Mouse (Mus musculus) liver, embryonic 11.5 days (tissue): ENCODE results near the gene Col5a3. TPM values are rescaled to one million over a fixed set of nuclear protein-coding genes. Genes with fewer than 3 reads are reported as not detected.
A peak's percentile ranks its signal among the peaks of the same experiment; 100 is the strongest.
"Not testable (repeated sequence)": the region's sequence is repeated elsewhere in the genome, so short reads cannot be mapped to it uniquely, and the experiment has no call there.

Source experiments
- ATAC-seq: fragments of 200-750 bp; cut with Nextera tagmentation; replicated peaks from 2 replicates; pipeline ENCODE4 v1.8.0; 2017; ENCODE audit warnings: moderate number of reproducible peaks, mild to moderate bottlenecking, moderate TSS enrichment, moderate library complexity; ENCODE audit not compliant: low FRiP score
- DNase-seq: peaks from one replicate; pipeline ENCODE4 v3.0.0-alpha.2; 2017; ENCODE audit warnings: low spot score
- H3K27ac ChIP-seq: fragments of 300-500 bp; sonication (generic); 2 replicates; pipeline ENCODE4 v1.5.1; 2014; ENCODE audit warnings: mild to moderate bottlenecking, low read depth, low read length, control low read depth
- H3K27me3 ChIP-seq: fragments of 300-500 bp; sonication (generic); replicated peaks from 2 replicates; pipeline ENCODE4 v1.6.1; 2014; ENCODE audit warnings: low read length, mixed read lengths; ENCODE audit not compliant: control insufficient read depth, insufficient read depth
- H3K36me3 ChIP-seq: fragments of 300-500 bp; sonication (generic); 2 replicates; pipeline ENCODE4 v1.6.1; 2014; ENCODE audit warnings: mild to moderate bottlenecking, low read length, moderate library complexity, mixed read lengths; ENCODE audit not compliant: control insufficient read depth, insufficient read depth
- H3K4me1 ChIP-seq: fragments of 300-500 bp; sonication (generic); replicated peaks from 2 replicates; pipeline ENCODE4 v1.6.1; 2014; ENCODE audit warnings: low read length, mixed read lengths; ENCODE audit not compliant: control insufficient read depth, insufficient read depth
- H3K4me2 ChIP-seq: fragments of 300-500 bp; sonication (generic); 2 replicates; pipeline ENCODE4 v1.6.1; 2014; ENCODE audit warnings: mild to moderate bottlenecking, control low read depth, moderate library complexity
- H3K4me3 ChIP-seq: fragments of 300-500 bp; sonication (generic); 2 replicates; pipeline ENCODE4 v1.5.1; 2014; ENCODE audit warnings: low read depth, low read length, control low read depth
- H3K9ac ChIP-seq: fragments of 300-500 bp; sonication (generic); 2 replicates; pipeline ENCODE4 v1.6.1; 2014; ENCODE audit warnings: low read depth, low read length, control low read depth
- H3K9me3 ChIP-seq: fragments of 300-500 bp; sonication (generic); 2 replicates; pipeline ENCODE4 v1.6.1; 2016; ENCODE audit warnings: low read length, inconsistent platforms, mixed read lengths; ENCODE audit not compliant: control insufficient read depth
- WGBS: fragments of 180-500 bp; shearing (Covaris S2); extraction: QIAGEN DNeasy Blood & Tissue Kit; methylation state at CpG from one replicate; pipeline ENCODE4 v1.1.7; 2014; 5-methylcytosine and 5-hydroxymethylcytosine counted together
- polyA plus RNA-seq: library from polyadenylated mRNA; unstranded; fragments of >200 nt; fragmentation: Nextera tagmentation; extraction: Ambion mirVana; gene quantifications from 2 replicates; pipeline ENCODE4 v1.2.1, GENCODE M21; 2014

The Col5a3 gene
- polyA plus RNA-seq, 1 experiment from 2014 or later, result 0.05 TPM

DNA sequence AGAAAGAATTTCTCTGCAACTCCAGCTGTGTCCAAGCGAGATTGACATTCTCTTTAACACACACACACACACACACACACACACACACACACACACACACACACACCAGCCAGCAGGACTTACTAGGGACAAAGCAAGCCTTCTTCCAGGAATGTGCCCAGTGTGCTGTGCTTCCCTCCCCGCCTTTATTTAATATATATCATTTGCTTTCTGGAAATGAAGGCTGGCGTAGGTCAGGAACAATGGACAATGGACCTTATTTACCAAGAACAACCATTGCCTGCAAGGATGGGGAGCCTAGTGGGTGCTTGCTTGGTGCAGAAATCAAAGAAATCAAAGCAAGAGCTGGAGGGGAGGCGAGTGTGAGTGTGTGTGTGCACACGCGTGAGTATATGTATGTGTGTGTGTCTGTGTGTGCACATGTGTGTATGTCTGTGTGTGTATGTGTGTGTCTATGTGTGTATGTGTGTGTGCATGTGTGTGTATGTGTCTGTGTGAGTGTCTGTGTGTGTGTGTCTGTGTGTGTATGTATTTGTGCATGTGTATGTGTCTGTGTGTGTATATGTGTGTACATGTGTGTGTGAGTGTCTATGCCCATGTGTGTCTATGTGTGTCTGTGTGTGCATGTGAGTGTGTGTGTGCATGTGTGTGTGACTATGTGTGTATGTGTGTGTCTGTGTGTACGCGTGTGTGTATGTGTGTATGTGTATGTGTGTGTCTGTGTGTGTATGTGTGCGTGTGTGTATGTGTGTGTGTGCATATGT is 22.5 kb upstream of the Col5a3 start:
- H3K4me2 ChIP-seq, result no peak overlapping the region
- no peaks in the 10 kb centered on the region for H3K4me1 ChIP-seq
- ATAC-seq (no peak), DNase-seq (no peak)
- WGBS, result 82% methylated on average over 9 of the region's 9 CpGs
- H3K27me3 ChIP-seq, result no peaks in the 10 kb centered on the region
- H3K9me3 ChIP-seq, result no peaks in the 10 kb centered on the region
- no peaks in the 10 kb centered on the region for H3K36me3 ChIP-seq
- H3K9ac ChIP-seq, result no peak overlapping the region
- no peak overlapping the region for H3K27ac ChIP-seq
- H3K4me3 ChIP-seq, result no peak overlapping the region

DNA sequence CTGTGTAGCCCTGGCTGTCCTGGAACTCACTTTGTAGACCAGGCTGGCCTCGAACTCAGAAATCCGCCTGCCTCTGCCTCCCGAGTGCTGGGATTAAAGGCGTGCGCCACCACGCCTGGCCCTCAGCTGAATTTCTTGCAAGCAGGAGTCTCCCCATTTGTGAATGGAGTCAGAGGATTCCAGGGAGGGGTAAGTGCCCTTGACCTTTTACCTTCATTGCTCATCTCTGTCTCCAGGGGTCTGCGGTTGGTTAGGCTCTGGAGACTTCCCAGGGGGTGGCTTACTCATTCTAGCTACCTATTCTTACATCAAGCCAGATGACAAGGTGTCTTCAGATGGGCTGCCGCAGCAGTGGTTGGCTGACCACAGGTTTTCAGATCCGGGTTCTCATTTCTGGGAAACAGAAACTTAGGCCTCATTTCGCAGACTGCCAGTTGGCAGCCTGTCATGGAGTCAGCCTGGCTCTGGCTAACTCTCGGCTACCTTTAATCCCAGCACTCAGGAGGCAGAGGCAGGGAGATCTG is 20.6 kb upstream of the Col5a3 start:
- H3K4me3 ChIP-seq, result not testable (repeated sequence)

DNA sequence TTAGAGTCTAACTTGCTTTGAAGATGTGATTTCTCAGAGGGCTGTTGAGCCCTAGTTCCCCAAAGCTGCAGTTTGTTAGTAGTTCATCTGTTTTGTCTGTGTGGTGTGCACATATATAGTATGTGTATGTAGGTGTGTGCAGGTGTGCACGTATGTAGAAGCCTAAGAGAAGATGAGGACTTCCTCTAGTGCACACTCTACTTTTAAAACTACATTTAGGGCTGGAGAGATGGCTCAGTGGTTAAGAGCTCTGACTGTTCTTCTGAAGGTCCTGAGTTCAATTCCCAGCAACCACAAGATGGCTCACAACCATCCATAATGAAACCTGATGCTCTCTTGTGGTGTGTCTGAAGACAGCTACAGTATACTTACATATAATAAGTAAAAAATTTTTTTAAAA is 20.0 kb upstream of the Col5a3 start:
- DNase-seq (no peak), ATAC-seq (no peak)
- no peaks in the 10 kb centered on the region for H3K36me3 ChIP-seq
- 67% methylated on average over 1 of the region's 1 CpGs for WGBS
- H3K9ac ChIP-seq, result no peak overlapping the region
- no peak overlapping the region for H3K27ac ChIP-seq
- H3K4me3 ChIP-seq, result no peak overlapping the region
- H3K27me3 ChIP-seq, result peaks cover 2% of the 10 kb centered on the region; the same call in 1 of the 2 replicates
- no peaks in the 10 kb centered on the region for H3K9me3 ChIP-seq
- H3K4me2 ChIP-seq, result no peak overlapping the region
- H3K4me1 ChIP-seq, result no peaks in the 10 kb centered on the region

More for the DNA sequence above, 20.6 kb upstream of the Col5a3 start:
- not testable (repeated sequence) for H3K27me3 ChIP-seq, H3K9ac ChIP-seq, H3K4me1 ChIP-seq, H3K9me3 ChIP-seq, H3K4me2 ChIP-seq, H3K27ac ChIP-seq, ATAC-seq, H3K36me3 ChIP-seq, DNase-seq
- WGBS, result 71% methylated on average over 11 of the region's 11 CpGs

DNA sequence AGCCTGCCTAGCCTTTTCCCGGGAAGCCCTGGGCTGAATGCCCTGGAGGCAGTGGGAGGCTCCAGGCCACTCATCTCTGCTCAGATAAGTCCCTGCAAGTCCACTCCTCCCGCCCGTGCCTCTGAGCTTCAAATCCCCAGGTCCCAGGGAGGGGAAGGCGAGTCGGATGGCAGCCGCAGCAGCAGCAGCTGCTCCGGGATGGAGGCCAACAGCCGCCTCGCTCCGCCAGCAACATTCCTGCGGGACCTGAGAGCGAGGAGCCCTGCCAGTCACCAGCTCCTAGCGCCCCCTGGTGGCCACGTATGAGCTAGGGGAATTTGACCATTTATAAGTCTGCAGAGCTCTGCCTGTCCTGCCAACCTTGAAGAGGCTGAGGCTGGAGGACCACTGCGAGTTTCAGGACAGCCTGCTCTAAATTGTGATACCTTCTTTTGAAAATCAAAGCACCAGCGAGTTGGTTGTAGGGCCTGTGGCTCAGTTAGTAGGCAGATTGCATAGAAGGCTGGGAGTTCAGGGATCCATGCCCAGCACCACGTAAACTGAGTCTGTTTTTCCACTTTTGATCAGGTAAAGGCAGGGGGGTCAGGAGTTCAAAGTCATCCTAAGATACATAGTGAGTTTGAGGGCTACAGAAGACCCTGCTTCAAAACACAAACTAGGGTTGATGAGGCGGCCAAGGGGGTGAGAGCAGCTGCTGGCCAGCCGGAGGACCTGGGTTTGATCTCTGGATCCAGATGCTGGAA is 16.2 kb upstream of the Col5a3 start:
- DNase-seq, result peak; percentile 84
- Histone ChIP-seq H3K27ac (no peak overlapping the region), H3K9me3 (no peaks in the 10 kb centered on the region), H3K4me3 (no peak overlapping the region), H3K36me3 (no peaks in the 10 kb centered on the region), H3K27me3 (peaks cover 2% of the 10 kb centered on the region; the same call in 1 of the 2 replicates), H3K4me1 (no peaks in the 10 kb centered on the region), H3K9ac (no peak overlapping the region), H3K4me2 (no peak overlapping the region)
- WGBS, result 14% methylated on average over 19 of the region's 19 CpGs
- peak; percentile 58 for ATAC-seq

DNA sequence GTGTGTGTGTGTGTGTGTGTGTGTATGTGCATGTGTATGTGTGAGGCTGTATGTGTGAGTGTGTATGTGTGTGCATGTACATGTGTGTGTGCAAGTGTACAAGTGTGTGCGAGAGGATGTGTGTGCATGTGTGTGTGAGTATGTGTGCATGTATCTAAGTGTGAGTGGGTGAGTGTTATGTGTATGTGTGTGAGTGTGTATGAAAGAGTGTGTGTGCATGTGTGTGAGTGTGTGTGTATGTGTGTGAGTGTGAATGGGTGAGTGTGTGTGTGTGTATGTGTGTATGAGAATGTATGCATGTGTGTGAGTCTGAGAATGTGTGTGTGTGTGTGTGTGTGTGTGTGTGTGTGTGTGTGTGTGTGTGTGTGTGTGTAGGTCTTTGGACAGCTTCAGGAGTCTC is 13.3 kb upstream of the Col5a3 start:
- DNase-seq (no peak), ATAC-seq (no peak)
- Histone ChIP-seq H3K9ac (no peak overlapping the region), H3K27me3 (peaks cover 2% of the 10 kb centered on the region; the same call in 1 of the 2 replicates), H3K27ac (no peak overlapping the region), H3K4me1 (no peaks in the 10 kb centered on the region), H3K4me3 (no peak overlapping the region), H3K9me3 (no peaks in the 10 kb centered on the region), H3K36me3 (no peaks in the 10 kb centered on the region), H3K4me2 (no peak overlapping the region)
- WGBS, result 87% methylated on average over 1 of the region's 1 CpGs

DNA sequence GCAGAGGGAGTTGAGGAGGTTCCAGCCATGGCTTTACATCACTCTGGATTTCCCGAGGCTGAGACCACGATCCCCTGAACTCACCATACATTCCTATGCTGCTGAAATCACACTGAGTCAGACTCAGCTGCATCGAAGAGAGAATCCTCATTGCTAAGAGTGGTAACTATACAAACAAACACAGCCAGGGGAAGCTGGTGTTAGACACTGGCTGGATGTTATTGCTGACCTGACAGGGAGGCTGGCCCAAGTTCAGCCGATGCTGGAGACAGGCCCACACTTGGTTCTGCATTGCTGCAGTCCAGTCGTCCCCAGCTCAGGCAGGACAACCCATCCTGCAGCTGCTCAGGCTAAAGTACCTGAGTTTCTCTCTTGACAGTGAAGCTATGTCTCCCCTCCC is 10.9 kb upstream of the Col5a3 start:
- 66% methylated on average over 5 of the region's 5 CpGs for WGBS
- no peaks in the 10 kb centered on the region for H3K36me3 ChIP-seq
- DNase-seq (no peak), ATAC-seq (no peak)
- H3K27me3 ChIP-seq, result peaks cover 2% of the 10 kb centered on the region; the same call in 1 of the 2 replicates
- H3K4me1 ChIP-seq, result no peaks in the 10 kb centered on the region
- no peak overlapping the region for H3K4me3 ChIP-seq
- no peak overlapping the region for H3K4me2 ChIP-seq
- H3K9ac ChIP-seq, result no peak overlapping the region
- H3K9me3 ChIP-seq, result no peaks in the 10 kb centered on the region
- no peak overlapping the region for H3K27ac ChIP-seq

DNA sequence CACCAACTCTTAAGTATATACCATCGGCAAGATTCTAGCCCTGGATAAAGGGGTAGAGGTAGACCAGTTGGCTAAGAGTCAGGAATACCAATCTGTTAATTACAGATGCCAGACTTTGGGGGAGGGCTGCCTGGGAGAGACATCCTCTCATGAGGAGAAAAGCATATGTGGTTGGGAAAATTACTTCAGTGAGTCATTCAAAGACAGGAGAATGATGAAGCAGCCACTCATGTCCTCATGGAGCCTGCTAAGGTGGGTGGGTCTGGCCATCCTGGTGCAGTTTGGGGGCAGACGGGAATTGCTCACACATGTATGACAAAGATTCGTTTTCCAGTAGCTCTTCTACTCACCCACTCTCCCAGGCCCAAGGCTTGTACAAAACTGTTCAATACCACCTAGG is 8.0 kb upstream of the Col5a3 start:
- H3K9ac ChIP-seq, result no peak overlapping the region
- DNase-seq, result no peak
- ATAC-seq, result no peak
- WGBS, result 75% methylated on average over 3 of the region's 3 CpGs
- no peak overlapping the region for H3K27ac ChIP-seq
- H3K9me3 ChIP-seq, result no peaks in the 10 kb centered on the region
- no peaks in the 10 kb centered on the region for H3K27me3 ChIP-seq
- no peak overlapping the region for H3K4me3 ChIP-seq
- H3K4me1 ChIP-seq, result no peaks in the 10 kb centered on the region
- no peak overlapping the region for H3K4me2 ChIP-seq
- no peaks in the 10 kb centered on the region for H3K36me3 ChIP-seq

DNA sequence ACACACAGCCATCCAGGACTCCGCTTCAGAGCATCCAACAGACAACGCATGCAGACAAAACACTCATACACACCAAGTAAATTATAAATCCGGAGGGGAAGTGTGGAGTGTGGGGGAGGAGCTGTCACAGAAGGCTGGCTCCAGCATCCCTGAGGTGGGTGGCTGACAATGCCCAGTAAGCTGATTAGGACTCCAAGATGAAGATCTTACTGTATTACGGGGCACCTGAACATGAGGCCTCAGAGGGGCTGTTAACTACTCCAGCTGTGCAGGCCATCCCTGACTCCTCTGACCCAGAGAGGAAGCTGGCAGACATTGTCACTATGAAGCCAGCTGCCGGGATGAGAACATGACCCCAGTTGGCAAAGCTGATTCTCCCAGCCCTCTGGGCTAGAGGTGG is 5.1 kb upstream of the Col5a3 start:
- Histone ChIP-seq H3K9ac (no peak overlapping the region), H3K4me2 (no peak overlapping the region), H3K27me3 (peaks cover 5% of the 10 kb centered on the region), H3K9me3 (no peaks in the 10 kb centered on the region), H3K36me3 (no peaks in the 10 kb centered on the region), H3K4me3 (no peak overlapping the region), H3K27ac (no peak overlapping the region), H3K4me1 (peaks cover under 1% of the 10 kb centered on the region; the same call in 1 of the 2 replicates)
- ATAC-seq (no peak), DNase-seq (no peak)
- WGBS, result 78% methylated on average over 5 of the region's 5 CpGs
